25 mouse cellular contexts compared by ENCODE assay signal in the genomic region with DNA sequence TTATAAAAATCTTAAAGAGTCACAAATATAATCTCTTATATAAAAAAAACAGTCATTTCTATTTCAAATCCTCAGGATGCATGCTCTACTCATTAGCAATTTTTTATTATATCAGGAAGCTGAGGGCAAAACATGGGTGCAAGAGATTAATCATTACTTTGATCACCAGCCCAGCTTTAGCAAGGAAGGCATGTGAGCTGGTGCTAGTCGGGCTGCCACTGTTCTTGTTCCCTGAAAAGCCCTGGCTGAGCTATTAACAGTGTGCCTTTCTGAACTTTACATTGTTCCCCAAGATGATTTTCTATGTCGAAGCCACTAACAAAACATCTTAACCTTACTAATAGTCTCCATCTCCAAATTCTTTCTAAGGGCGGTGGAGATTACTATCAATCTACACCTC.
"Had no signal": no experiment of that assay in that cellular context is flagged by ENCODE, and none has a peak within 500 bp of the region (broad histone marks: within the 10 kb centered on the region; RNA-seq: fewer than 3 reads in every experiment).

No protein-coding gene starts in this region.

- H3K4me2 ChIP-seq: limb, embryonic 13.5 days; liver, embryonic 12.5 days; liver, embryonic 15.5 days; lung, embryonic 15.5 days; midbrain, embryonic 13.5 days; neural tube, embryonic 13.5 days had no signal

- H3K9ac ChIP-seq: limb, embryonic 13.5 days; liver, embryonic 12.5 days; liver, embryonic 15.5 days; lung, embryonic 15.5 days; midbrain, embryonic 13.5 days; neural tube, embryonic 13.5 days had no signal

- DNase-seq: layer of hippocampus, adult 9-11 months; liver; lung, adult 18-20 months; lung, postnatal 10 days; lung, postnatal 36 days; retina, postnatal 1 day; right cerebral cortex, postnatal 25 days; spleen, adult 18-20 months; thymus, adult 18-20 months; thymus, postnatal 14 days; thymus, postnatal 4 days had no signal

- H3K9me3 ChIP-seq: limb, embryonic 10.5 days; limb, embryonic 13.5 days; liver, embryonic 12.5 days; liver, embryonic 15.5 days; lung, embryonic 15.5 days; midbrain, embryonic 10.5 days; neural tube, embryonic 13.5 days had no signal

- H3K4me1 ChIP-seq: limb, embryonic 13.5 days; liver, embryonic 12.5 days; liver, embryonic 15.5 days; lung, embryonic 15.5 days; midbrain, embryonic 10.5 days; midbrain, embryonic 13.5 days; neural tube, embryonic 13.5 days had no signal

- H3K4me3 ChIP-seq: layer of hippocampus, adult 2 months; limb, embryonic 10.5 days; limb, embryonic 13.5 days; liver, embryonic 12.5 days; liver, embryonic 15.5 days; lung, embryonic 15.5 days; megakaryocyte, embryonic 14.5 days; midbrain, embryonic 10.5 days; midbrain, embryonic 13.5 days; myocyte; neural tube, embryonic 13.5 days had no signal

- H3K27ac ChIP-seq: layer of hippocampus, adult 2 months; limb, embryonic 10.5 days; limb, embryonic 13.5 days; liver, embryonic 12.5 days; liver, embryonic 15.5 days; lung, embryonic 15.5 days; midbrain, embryonic 10.5 days; midbrain, embryonic 13.5 days; neural tube, embryonic 13.5 days had no signal

- ATAC-seq: inflammation-experienced regulatory T-cells, adult 6 months; intestine, embryonic 16.5 days; liver, embryonic 12.5 days; midbrain, embryonic 13.5 days; midbrain, embryonic 16.5 days had no signal

- H3K27me3 ChIP-seq: limb, embryonic 13.5 days; liver, embryonic 12.5 days; liver, embryonic 15.5 days; lung, embryonic 15.5 days; midbrain, embryonic 13.5 days; neural tube, embryonic 13.5 days had no signal

- H3K36me3 ChIP-seq: liver, embryonic 12.5 days; liver, embryonic 15.5 days; midbrain, embryonic 10.5 days; midbrain, embryonic 13.5 days had no signal
